Mouse (Mus musculus) forebrain, embryonic 14.5 days (tissue): ENCODE results near the gene Stard7. TPM values are rescaled to one million over a fixed set of nuclear protein-coding genes. Genes with fewer than 3 reads are reported as not detected.

Source experiments
- ATAC-seq: fragments of 200-750 bp; cut with Nextera tagmentation; 2 replicates; pipeline ENCODE4 v1.8.0; 2017; ENCODE audit warnings: mild to moderate bottlenecking, moderate library complexity
- DNase-seq: peaks from one replicate; pipeline ENCODE4 v3.0.0-alpha.2; 2015; ENCODE audit warnings: low spot score
- H3K27ac ChIP-seq: fragments of 300-500 bp; sonication (generic); 2 replicates; pipeline ENCODE4 v1.5.1; 2014; ENCODE audit warnings: low read depth, mild to moderate bottlenecking, control low read depth, low read length, moderate library complexity
- H3K27me3 ChIP-seq: fragments of 300-500 bp; sonication (generic); replicated peaks from 2 replicates; pipeline ENCODE4 v1.6.1; 2014; ENCODE audit warnings: low read length, control low read depth, mixed read lengths; ENCODE audit not compliant: control insufficient read depth, insufficient read depth
- H3K36me3 ChIP-seq: fragments of 300-500 bp; sonication (generic); 2 replicates; pipeline ENCODE4 v1.6.1; 2014; ENCODE audit warnings: low read length, control low read depth; ENCODE audit not compliant: control insufficient read depth, insufficient read depth
- H3K4me1 ChIP-seq: fragments of 300-500 bp; sonication (generic); 2 replicates; pipeline ENCODE4 v1.6.1; 2014; ENCODE audit warnings: antibody characterized with exemption, low read length, control low read depth; ENCODE audit not compliant: control insufficient read depth, insufficient read depth
- H3K4me2 ChIP-seq: fragments of 300-500 bp; sonication (generic); 2 replicates; pipeline ENCODE4 v1.6.1; 2014; ENCODE audit warnings: mild to moderate bottlenecking, control low read depth, low read length
- H3K4me3 ChIP-seq: fragments of 300-500 bp; sonication (generic); 2 replicates; pipeline ENCODE4 v1.5.1; 2014; ENCODE audit warnings: low read depth, low read length, control low read depth
- H3K9ac ChIP-seq: fragments of 300-500 bp; sonication (generic); 2 replicates; pipeline ENCODE4 v1.6.1; 2014; ENCODE audit warnings: mild to moderate bottlenecking, low read length, control low read depth, moderate library complexity
- H3K9me3 ChIP-seq: fragments of 300-500 bp; sonication (generic); replicated peaks from 2 replicates; pipeline ENCODE4 v1.6.1; 2016; ENCODE audit warnings: low read length, control low read depth, mixed read lengths; ENCODE audit not compliant: control insufficient read depth
- WGBS: fragments of 180-500 bp; shearing (Covaris S2); extraction: QIAGEN DNeasy Blood & Tissue Kit; methylation state at CpG from one replicate; pipeline ENCODE4 v1.1.7; 2014; 5-methylcytosine and 5-hydroxymethylcytosine counted together
- polyA plus RNA-seq: library from polyadenylated mRNA; unstranded; fragments of >200 nt; fragmentation: Nextera tagmentation; extraction: Ambion mirVana; gene quantifications from 2 replicates; pipeline ENCODE4 v1.2.1, GENCODE M21; 2014

The Stard7 gene
- polyA plus RNA-seq, result 102 and 109 TPM in 2 replicates

GRCm38 (mm10) chr2:127269491-127270299 lies at the start of gene Stard7:
TSS of gene Stard7 (plus strand) at chr2:127270218.
- DNase-seq, result peak; percentile 98
- H3K4me1 ChIP-seq, result peaks cover 6% of the 10 kb centered on the region; the same call in 1 of the 2 replicates
- H3K27ac ChIP-seq, result peak within 1 kb of the TSS; percentile 88
- peak within 1 kb of the TSS; percentile 74 for H3K4me2 ChIP-seq
- H3K36me3 ChIP-seq, result no peaks in the 10 kb centered on the region
- ATAC-seq, result peak; percentile 99
- no peaks in the 10 kb centered on the region for H3K9me3 ChIP-seq
- under 1% methylated on average over 40 of the region's 49 CpGs for WGBS
- no peaks in the 10 kb centered on the region for H3K27me3 ChIP-seq
- peak within 1 kb of the TSS; percentile 98 for H3K4me3 ChIP-seq
- peak within 1 kb of the TSS; percentile 88 for H3K9ac ChIP-seq

- H3K36me3 ChIP-seq, result peaks cover 97% of the 10 kb centered on the region
- no peaks in the 10 kb centered on the region for H3K27me3 ChIP-seq
- ATAC-seq (no peak), DNase-seq (no peak)
- H3K9ac ChIP-seq, result no peak overlapping the region
- no peaks in the 10 kb centered on the region for H3K9me3 ChIP-seq
- H3K4me2 ChIP-seq, result no peak overlapping the region
- H3K4me1 ChIP-seq, result no peaks in the 10 kb centered on the region
- H3K27ac ChIP-seq, result no peak overlapping the region
- no peak overlapping the region for H3K4me3 ChIP-seq
- 96% methylated on average over 3 of the region's 3 CpGs for WGBS
Measured at GRCm38 (mm10) chr2:127225261-127225660, 44.8 kb upstream of the Stard7 start.

GRCm38 (mm10) chr2:127237897-127238610 lies 32.0 kb upstream of the Stard7 start:
- 97% methylated on average over 11 of the region's 11 CpGs for WGBS

GRCm38 (mm10) chr2:127240065-127240464 lies 30.0 kb upstream of the Stard7 start:
- Histone ChIP-seq H3K27ac (no peak overlapping the region), H3K9ac (no peak overlapping the region), H3K9me3 (no peaks in the 10 kb centered on the region), H3K4me2 (no peak overlapping the region), H3K27me3 (no peaks in the 10 kb centered on the region), H3K36me3 (peaks cover 86% of the 10 kb centered on the region), H3K4me3 (no peak overlapping the region), H3K4me1 (no peaks in the 10 kb centered on the region)
- 92% methylated on average over 2 of the region's 2 CpGs for WGBS
- ATAC-seq, result no peak
- no peak for DNase-seq

More at GRCm38 (mm10) chr2:127237897-127238610, 32.0 kb upstream of the Stard7 start:
- Histone ChIP-seq H3K9me3 (no peaks in the 10 kb centered on the region), H3K4me1 (no peaks in the 10 kb centered on the region), H3K27me3 (no peaks in the 10 kb centered on the region), H3K27ac (no peak overlapping the region), H3K4me3 (no peak overlapping the region), H3K9ac (no peak overlapping the region), H3K36me3 (peaks cover 92% of the 10 kb centered on the region), H3K4me2 (no peak overlapping the region)
- DNase-seq, result no peak
- ATAC-seq, result no peak

GRCm38 (mm10) chr2:127247592-127248333 lies 22.3 kb upstream of the Stard7 start, which contains the start of the genes Ciao1 and Tmem127:
TSS of gene Ciao1 (minus strand) at chr2:127247816.
TSS of gene Tmem127 (plus strand) at chr2:127247908.
- ATAC-seq (peak; percentile 99), DNase-seq (peak; percentile 99)
- Histone ChIP-seq H3K4me2 (peak within 1 kb of the TSS; percentile 95), H3K4me1 (peaks cover 13% of the 10 kb centered on the region), H3K27me3 (no peaks in the 10 kb centered on the region), H3K27ac (peak within 1 kb of the TSS; percentile 73), H3K9ac (peak within 1 kb of the TSS; percentile 90), H3K36me3 (peaks cover 34% of the 10 kb centered on the region), H3K9me3 (no peaks in the 10 kb centered on the region), H3K4me3 (peak within 1 kb of the TSS; percentile 82)
- WGBS, result under 1% methylated on average over 49 of the region's 53 CpGs

GRCm38 (mm10) chr2:127248334-127249004 lies 21.5 kb upstream of the Stard7 start:
- Histone ChIP-seq H3K27me3 (no peaks in the 10 kb centered on the region), H3K4me3 (peak overlapping the region; percentile 82), H3K9me3 (no peaks in the 10 kb centered on the region), H3K36me3 (peaks cover 30% of the 10 kb centered on the region), H3K27ac (peak overlapping the region; percentile 73), H3K4me2 (peak overlapping the region; percentile 95), H3K9ac (peak overlapping the region; percentile 88), H3K4me1 (peaks cover 13% of the 10 kb centered on the region)
- WGBS, result 0% methylated on average over 39 of the region's 39 CpGs
- peak; percentile 56 for DNase-seq
- peak; percentile 57 for ATAC-seq

GRCm38 (mm10) chr2:127250291-127251008 lies 19.6 kb upstream of the Stard7 start:
- Histone ChIP-seq H3K9me3 (no peaks in the 10 kb centered on the region), H3K36me3 (peaks cover 14% of the 10 kb centered on the region), H3K27ac (no peak overlapping the region), H3K27me3 (no peaks in the 10 kb centered on the region), H3K9ac (no peak overlapping the region), H3K4me1 (peaks cover 13% of the 10 kb centered on the region), H3K4me3 (no peak overlapping the region), H3K4me2 (no peak overlapping the region)
- WGBS, result 94% methylated on average over 9 of the region's 9 CpGs
- ATAC-seq (no peak), DNase-seq (no peak)

GRCm38 (mm10) chr2:127251457-127251856 lies 18.6 kb upstream of the Stard7 start:
- 86% methylated on average over 3 of the region's 3 CpGs for WGBS
- Histone ChIP-seq H3K9me3 (no peaks in the 10 kb centered on the region), H3K9ac (no peak overlapping the region), H3K4me2 (no peak overlapping the region), H3K27me3 (no peaks in the 10 kb centered on the region), H3K4me3 (no peak overlapping the region), H3K27ac (no peak overlapping the region), H3K4me1 (peaks cover 13% of the 10 kb centered on the region), H3K36me3 (peaks cover 15% of the 10 kb centered on the region; the same call in 1 of the 2 replicates)
- ATAC-seq, result no peak
- no peak for DNase-seq
